Mouse (Mus musculus): ENCODE measurements around the gene Prrg3. TPM values are rescaled to one million over a fixed set of nuclear protein-coding genes. Genes with fewer than 3 reads are reported as not detected.
"Not testable (repeated sequence)": the region's sequence is repeated elsewhere in the genome, so short reads cannot be mapped to it uniquely, and the experiment has no call there.

Gene Prrg3
- 5.0 and 10.8 TPM in 2 replicates for polyA plus RNA-seq (2012; ENCODE audit: insufficient read depth, insufficient read length, missing spikeins)

DNA sequence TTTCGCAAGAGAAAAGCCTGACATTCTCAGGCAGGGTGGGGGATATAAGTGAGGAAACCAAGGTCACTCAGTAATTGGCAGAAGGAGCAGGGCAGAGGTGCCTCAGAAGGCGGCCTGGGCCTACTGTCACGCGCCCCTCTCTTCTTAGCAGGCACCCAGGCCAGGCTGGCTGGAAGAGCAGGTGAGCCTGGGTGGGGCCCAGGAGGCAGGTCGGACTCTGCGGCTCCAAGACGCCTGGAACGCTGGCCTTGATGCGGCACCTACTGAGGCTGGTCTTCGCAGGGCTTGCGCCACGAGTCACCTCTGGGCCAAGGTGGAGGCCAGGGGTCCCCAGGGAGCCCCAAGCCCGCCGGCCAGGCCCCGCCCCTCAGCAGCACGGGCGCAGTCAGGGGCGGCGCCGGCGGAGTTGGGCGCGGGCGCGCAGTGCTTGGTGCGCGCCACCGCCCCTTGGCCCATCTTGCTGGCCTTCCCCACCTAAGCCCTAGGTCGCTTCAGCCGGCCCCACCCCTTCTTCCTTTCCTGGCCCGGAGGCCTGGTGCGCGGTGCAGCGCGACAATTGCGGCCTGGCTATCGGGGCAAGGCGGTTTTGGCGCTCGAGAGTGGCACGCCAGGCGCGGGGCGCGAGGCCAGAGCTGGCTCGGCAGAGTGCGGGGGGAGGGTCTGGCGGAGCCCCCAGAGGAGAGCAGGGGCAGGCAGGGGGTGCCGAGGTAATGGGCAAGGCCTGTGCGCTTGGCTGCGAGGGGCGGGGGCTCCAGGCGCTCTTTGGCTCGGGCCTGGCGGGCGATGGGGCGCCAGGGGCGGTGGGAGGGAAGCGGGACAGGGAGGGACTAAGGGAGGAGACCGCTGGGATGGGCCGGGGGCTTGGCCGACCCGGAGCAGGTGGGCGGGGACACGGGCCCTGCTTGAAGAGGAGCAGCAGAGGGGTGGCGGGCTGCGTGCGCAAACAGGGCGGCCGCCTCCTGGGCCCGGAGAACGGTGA, at the start of gene Prrg3:
TSS of gene Prrg3 (plus strand) at position 552 of the 979 bp plus-strand sequence.
- no peaks in the 10 kb centered on the region for H3K4me1 ChIP-seq (ENCODE audit: control insufficient read depth, insufficient read depth, insufficient read length, low read length)
- peak within 1 kb of the TSS; percentile 26 for H3K27ac ChIP-seq (replicated peaks; ENCODE audit: low read depth, low read length)
- peak within 1 kb of the TSS; percentile 70 for H3K4me3 ChIP-seq (ENCODE audit: insufficient read depth, low read depth, low read length)

DNA sequence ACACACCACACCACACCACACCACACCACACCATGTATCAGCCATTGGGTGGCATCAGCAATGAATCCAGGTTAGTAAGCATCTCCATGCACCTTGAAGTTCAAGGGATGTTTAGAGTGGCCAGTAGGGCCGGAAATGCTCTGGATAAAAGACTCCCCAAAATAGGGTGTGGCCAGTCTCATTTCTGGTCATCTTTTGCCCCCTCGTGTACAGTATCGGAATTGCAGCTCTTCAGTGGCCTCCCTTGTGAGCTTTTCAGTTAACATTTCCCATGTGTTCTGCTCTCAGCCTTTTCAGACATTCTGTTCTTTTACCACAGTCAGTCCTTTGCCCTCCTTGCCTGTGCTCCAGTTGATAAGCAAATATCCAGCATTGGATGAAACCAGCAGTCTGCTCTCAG, 15.8 kb upstream of the Prrg3 start:
- Histone ChIP-seq H3K4me1 (ENCODE audit: control insufficient read depth, insufficient read depth, insufficient read length, low read length) (no peaks in the 10 kb centered on the region), H3K27ac (replicated peaks; ENCODE audit: low read depth, low read length) (no peak overlapping the region), H3K4me3 (ENCODE audit: insufficient read depth, low read depth, low read length) (no peak overlapping the region)

- H3K4me1 ChIP-seq (ENCODE audit: control insufficient read depth, insufficient read depth, insufficient read length, low read length) = no peaks in the 10 kb centered on the region
- no peak overlapping the region for H3K27ac ChIP-seq (replicated peaks; ENCODE audit: low read depth, low read length)
- H3K4me3 ChIP-seq (ENCODE audit: insufficient read depth, low read depth, low read length) = no peak overlapping the region
These were observed 4.1 kb upstream of the Prrg3 start for GRCm38 (mm10) chrX:71958366-71958765.

DNA sequence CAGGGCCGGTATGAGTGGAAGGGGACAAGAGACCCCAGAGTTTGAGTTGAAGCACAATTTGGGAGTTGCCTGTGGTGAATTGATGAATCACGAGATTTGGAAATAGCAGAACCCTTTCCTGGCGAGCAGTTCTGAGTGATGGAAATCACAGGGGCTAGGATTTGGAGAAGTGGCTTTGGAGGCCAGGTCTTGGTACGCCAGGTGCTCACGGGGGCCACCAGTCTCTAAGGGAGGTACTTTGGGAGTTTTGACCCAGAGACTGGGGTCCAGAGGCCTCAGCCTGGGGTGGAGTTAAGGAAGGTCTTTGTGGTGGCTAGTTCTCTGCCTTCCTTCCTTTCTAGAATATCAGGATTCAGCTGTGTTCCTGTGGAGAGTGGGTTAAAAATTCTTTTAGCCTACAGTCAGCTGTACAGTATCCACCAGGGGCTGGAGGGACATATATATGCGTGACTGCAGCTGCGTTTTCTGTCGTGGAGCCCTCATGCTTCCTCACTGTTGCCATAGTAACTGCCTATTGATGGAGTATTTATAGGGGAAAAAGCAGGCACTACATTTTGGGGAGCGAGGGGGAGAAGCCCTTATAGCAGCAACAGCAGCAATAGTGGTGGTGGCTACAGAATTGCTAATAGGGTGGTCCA, 970 bp downstream of the Prrg3 start:
- Histone ChIP-seq H3K27ac (replicated peaks; ENCODE audit: low read depth, low read length) (peak overlapping the region; percentile 26), H3K4me3 (ENCODE audit: insufficient read depth, low read depth, low read length) (peak overlapping the region; percentile 70), H3K4me1 (ENCODE audit: control insufficient read depth, insufficient read depth, insufficient read length, low read length) (no peaks in the 10 kb centered on the region)

GRCm38 (mm10) chrX:71968216-71968615, 5.8 kb downstream of the Prrg3 start:
- Histone ChIP-seq H3K4me3 (ENCODE audit: insufficient read depth, low read depth, low read length) (no peak overlapping the region), H3K27ac (replicated peaks; ENCODE audit: low read depth, low read length) (no peak overlapping the region)

DNA sequence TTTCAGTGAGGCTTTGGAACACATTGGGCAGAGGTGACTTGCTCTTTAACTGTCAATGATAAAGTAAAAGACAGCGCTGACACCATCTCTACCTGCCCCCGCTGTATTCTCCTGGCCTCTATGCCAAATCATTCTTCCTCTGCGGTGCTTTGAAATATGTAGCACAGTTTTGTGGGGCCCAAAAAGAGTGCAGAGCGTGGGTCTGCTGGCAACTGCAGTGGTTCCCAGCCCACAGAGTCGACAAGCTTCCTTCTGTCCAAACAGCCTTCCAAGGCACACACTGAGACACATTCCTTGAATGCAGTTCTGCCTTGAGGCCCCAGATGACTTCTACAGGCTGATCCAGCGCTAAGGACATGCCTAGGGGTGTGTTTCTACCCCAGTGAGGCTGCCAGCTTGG, 6.4 kb downstream of the Prrg3 start:
- Histone ChIP-seq H3K27ac (replicated peaks; ENCODE audit: low read depth, low read length) (no peak overlapping the region), H3K4me1 (ENCODE audit: control insufficient read depth, insufficient read depth, insufficient read length, low read length) (no peaks in the 10 kb centered on the region), H3K4me3 (ENCODE audit: insufficient read depth, low read depth, low read length) (no peak overlapping the region)

More at GRCm38 (mm10) chrX:71968216-71968615, 5.8 kb downstream of the Prrg3 start:
- H3K4me1 ChIP-seq (ENCODE audit: control insufficient read depth, insufficient read depth, insufficient read length, low read length) = no peaks in the 10 kb centered on the region

- no peak overlapping the region for H3K27ac ChIP-seq (replicated peaks; ENCODE audit: low read depth, low read length)
- H3K4me3 ChIP-seq (ENCODE audit: insufficient read depth, low read depth, low read length) = no peak overlapping the region
- no peaks in the 10 kb centered on the region for H3K4me1 ChIP-seq (ENCODE audit: control insufficient read depth, insufficient read depth, insufficient read length, low read length)
These were observed 8.9 kb downstream of the Prrg3 start for GRCm38 (mm10) chrX:71971325-71971724.

- Histone ChIP-seq H3K4me3 (ENCODE audit: insufficient read depth, low read depth, low read length) (no peak within 1 kb of the TSS), H3K4me1 (ENCODE audit: control insufficient read depth, insufficient read depth, insufficient read length, low read length) (no peaks in the 10 kb centered on the region), H3K27ac (replicated peaks; ENCODE audit: low read depth, low read length) (no peak within 1 kb of the TSS)
These were observed 10.3 kb downstream of the Prrg3 start, which contains the start of gene Fate1 for GRCm38 (mm10) chrX:71972686-71973085. Gene Fate1, plus strand, starts transcription at chrX:71972986.

DNA sequence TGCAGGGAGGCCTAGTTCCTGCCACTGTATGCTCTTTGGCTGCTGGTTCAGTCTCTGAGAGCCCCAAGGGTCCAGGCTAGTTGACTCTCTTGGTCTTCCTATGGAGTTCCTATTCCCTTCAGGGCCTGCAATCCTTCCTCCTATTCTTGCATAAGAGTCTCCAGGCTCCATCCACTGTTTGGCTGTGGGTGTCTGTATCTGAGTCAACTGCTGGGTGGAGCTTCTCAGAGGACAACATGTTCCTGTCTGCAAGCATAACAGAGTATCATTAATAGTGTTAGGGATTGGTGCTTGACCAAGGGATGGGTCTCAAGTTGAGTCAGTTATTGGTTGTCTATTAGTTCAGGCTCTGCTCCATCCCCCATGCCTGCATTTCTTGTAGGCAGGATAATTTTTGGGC, 15.3 kb downstream of the Prrg3 start:
- not testable (repeated sequence) for H3K4me3 ChIP-seq (ENCODE audit: insufficient read depth, low read depth, low read length); H3K27ac ChIP-seq (replicated peaks; ENCODE audit: low read depth, low read length); H3K4me1 ChIP-seq (ENCODE audit: control insufficient read depth, insufficient read depth, insufficient read length, low read length)

DNA sequence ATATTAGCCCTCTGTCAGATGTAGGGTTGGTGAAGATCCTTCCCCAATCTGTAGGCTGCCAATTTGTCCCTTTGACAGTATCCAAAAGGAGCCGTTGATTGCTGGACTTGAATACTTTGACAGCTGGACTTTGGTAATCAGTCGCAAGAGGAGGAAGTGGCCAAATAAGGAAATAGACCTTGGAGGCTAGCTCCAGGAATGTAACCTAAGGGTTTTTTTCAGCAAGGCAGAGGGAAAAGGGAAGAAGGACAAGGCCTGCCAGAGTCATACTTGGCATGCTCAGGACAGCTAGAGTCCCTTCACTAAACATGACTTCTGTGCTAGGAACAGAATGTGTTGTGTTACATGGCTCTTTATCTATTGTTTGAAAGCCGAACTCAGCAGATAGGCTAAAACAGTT, 18.0 kb downstream of the Prrg3 start:
- no peak overlapping the region for H3K4me3 ChIP-seq (ENCODE audit: insufficient read depth, low read depth, low read length)
- H3K4me1 ChIP-seq (ENCODE audit: control insufficient read depth, insufficient read depth, insufficient read length, low read length) = peaks cover 5% of the 10 kb centered on the region
- peak overlapping the region; percentile 84 for H3K27ac ChIP-seq (replicated peaks; ENCODE audit: low read depth, low read length)

- H3K27ac ChIP-seq (replicated peaks; ENCODE audit: low read depth, low read length) = peak overlapping the region; percentile 21
- H3K4me3 ChIP-seq (ENCODE audit: insufficient read depth, low read depth, low read length) = no peak overlapping the region
- peaks cover 5% of the 10 kb centered on the region for H3K4me1 ChIP-seq (ENCODE audit: control insufficient read depth, insufficient read depth, insufficient read length, low read length)
These were observed 18.9 kb downstream of the Prrg3 start for GRCm38 (mm10) chrX:71981322-71981721.

- Histone ChIP-seq H3K27ac (replicated peaks; ENCODE audit: low read depth, low read length) (no peak overlapping the region), H3K4me3 (ENCODE audit: insufficient read depth, low read depth, low read length) (no peak overlapping the region), H3K4me1 (ENCODE audit: control insufficient read depth, insufficient read depth, insufficient read length, low read length) (peaks cover 5% of the 10 kb centered on the region)
These were observed 20.8 kb downstream of the Prrg3 start for GRCm38 (mm10) chrX:71983205-71983604.

- Histone ChIP-seq H3K4me1 (ENCODE audit: control insufficient read depth, insufficient read depth, insufficient read length, low read length) (peaks cover 5% of the 10 kb centered on the region), H3K27ac (replicated peaks; ENCODE audit: low read depth, low read length) (no peak overlapping the region), H3K4me3 (ENCODE audit: insufficient read depth, low read depth, low read length) (no peak overlapping the region)
These were observed 21.4 kb downstream of the Prrg3 start for GRCm38 (mm10) chrX:71983775-71984174.

GRCm38 (mm10) chrX:71991549-71991948, 29.1 kb downstream of the Prrg3 start, which contains the start of gene Cnga2:
Gene Cnga2, plus strand, starts transcription at chrX:71991849.
- Histone ChIP-seq H3K4me3 (ENCODE audit: insufficient read depth, low read depth, low read length) (no peak within 1 kb of the TSS), H3K27ac (replicated peaks; ENCODE audit: low read depth, low read length) (no peak within 1 kb of the TSS), H3K4me1 (ENCODE audit: control insufficient read depth, insufficient read depth, insufficient read length, low read length) (no peaks in the 10 kb centered on the region)

- no peak overlapping the region for H3K27ac ChIP-seq (replicated peaks; ENCODE audit: low read depth, low read length)
- H3K4me1 ChIP-seq (ENCODE audit: control insufficient read depth, insufficient read depth, insufficient read length, low read length) = no peaks in the 10 kb centered on the region
- H3K4me3 ChIP-seq (ENCODE audit: insufficient read depth, low read depth, low read length) = no peak overlapping the region
These were observed 33.5 kb downstream of the Prrg3 start for GRCm38 (mm10) chrX:71995972-71996371.

All from brown adipose tissue, adult 24 weeks (tissue).